16 mouse cellular contexts compared by ENCODE assay signal in the genomic region with DNA sequence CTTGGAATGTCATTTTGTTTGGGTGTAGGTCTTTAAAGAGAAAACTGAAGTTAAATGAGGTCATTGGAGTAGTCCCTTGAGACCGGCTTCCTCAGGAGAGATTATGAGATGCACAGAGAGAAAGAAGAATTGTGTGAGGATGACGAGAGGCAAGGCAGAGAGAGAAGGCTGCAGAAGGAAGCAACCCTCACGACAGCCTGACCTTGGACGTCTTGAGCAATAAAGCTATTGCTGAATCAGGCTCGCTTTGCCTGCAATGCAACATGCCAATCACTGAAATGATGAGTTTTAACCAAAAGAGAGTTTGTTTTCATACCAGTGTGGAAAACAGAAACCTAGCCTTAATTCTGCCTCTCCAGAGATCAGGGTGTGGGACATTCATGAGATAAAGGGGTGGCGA.
"Had no signal": no experiment of that assay in that cellular context is flagged by ENCODE, and none has a peak within 500 bp of the region (broad histone marks: within the 10 kb centered on the region; RNA-seq: fewer than 3 reads in every experiment).

No protein-coding gene starts in this region.

- H3K9ac ChIP-seq: liver, embryonic 12.5 days; lung, embryonic 14.5 days; neural tube, embryonic 15.5 days had no signal

- H3K27me3 ChIP-seq: liver, embryonic 12.5 days; neural tube, embryonic 15.5 days had no signal

- H3K36me3 ChIP-seq: limb, embryonic 10.5 days; liver, embryonic 12.5 days; midbrain, embryonic 10.5 days; neural tube, embryonic 15.5 days had no signal

- H3K27ac ChIP-seq: kidney, postnatal 0 days; left cerebral cortex, adult 2 months; limb, embryonic 10.5 days; liver, embryonic 12.5 days; midbrain, embryonic 10.5 days; neural tube, embryonic 15.5 days had no signal

- H3K9me3 ChIP-seq: limb, embryonic 10.5 days; liver, embryonic 12.5 days; midbrain, embryonic 10.5 days; neural tube, embryonic 15.5 days had no signal

- H3K4me3 ChIP-seq: left cerebral cortex, adult 2 months; limb, embryonic 10.5 days; liver, embryonic 12.5 days; midbrain, embryonic 10.5 days; myocyte; neural tube, embryonic 15.5 days had no signal

- H3K4me2 ChIP-seq: liver, embryonic 12.5 days; lung, embryonic 14.5 days; neural tube, embryonic 15.5 days had no signal

- H3K4me1 ChIP-seq: liver, embryonic 12.5 days had no signal

- ATAC-seq: liver, embryonic 12.5 days had no signal

- DNase-seq: kidney, adult 9 months; kidney, postnatal 4 days; lung, embryonic 14.5 days; lung, postnatal 10 days; midbrain, embryonic 14.5 days; right cerebral cortex, adult 18-20 months; right cerebral cortex, postnatal 25 days; thymus, adult 18-20 months; thymus, postnatal 14 days had no signal
